Mouse (Mus musculus) embryonic fibroblast, embryonic 13.5 days (primary cell): ENCODE measurements around the gene Taf3.

Experiments used
- CTCF ChIP-seq: IDR thresholded peaks from 2 replicates; pipeline ENCODE4 v1.5.1; 2011; ENCODE audit warnings: mild to moderate bottlenecking, control low read depth, low read length, moderate library complexity, borderline replicate concordance; ENCODE audit not compliant: insufficient read depth
- POLR2A ChIP-seq: IDR thresholded peaks from 2 replicates; pipeline ENCODE4 v1.6.1; 2011; ENCODE audit warnings: low read depth, mild to moderate bottlenecking, control low read depth, low read length, moderate library complexity

GRCm38 (mm10) chr2:10003358-10003757, 45.0 kb downstream of the Taf3 start:
- TF ChIP-seq CTCF: no peak
- TF ChIP-seq POLR2A: no peak
